Mouse (Mus musculus): ENCODE data around the gene Cacna1c.

- TF ChIP-seq CTCF (IDR thresholded peaks at IDR 0.05; ENCODE audit: low read depth, low read length) (no peak), POLR2A (IDR thresholded peaks at IDR 0.05; ENCODE audit: insufficient read depth, low read length) (no peak)
Measured at GRCm38 (mm10) chr6:118756511-118756910, 439.7 kb downstream of the Cacna1c start.

Data from ES-Bruce4 (cell line).